Mouse (Mus musculus) thymus, adult 18-20 months (tissue): ENCODE data around the gene Foxo3.

ENCODE experiments used
- DNase-seq, 2 experiments: peaks; one replicate each; pipeline ENCODE4 v3.0.0; 2022; ENCODE audit warnings: mixed read lengths in 2 of 2

Gene Foxo3

DNA sequence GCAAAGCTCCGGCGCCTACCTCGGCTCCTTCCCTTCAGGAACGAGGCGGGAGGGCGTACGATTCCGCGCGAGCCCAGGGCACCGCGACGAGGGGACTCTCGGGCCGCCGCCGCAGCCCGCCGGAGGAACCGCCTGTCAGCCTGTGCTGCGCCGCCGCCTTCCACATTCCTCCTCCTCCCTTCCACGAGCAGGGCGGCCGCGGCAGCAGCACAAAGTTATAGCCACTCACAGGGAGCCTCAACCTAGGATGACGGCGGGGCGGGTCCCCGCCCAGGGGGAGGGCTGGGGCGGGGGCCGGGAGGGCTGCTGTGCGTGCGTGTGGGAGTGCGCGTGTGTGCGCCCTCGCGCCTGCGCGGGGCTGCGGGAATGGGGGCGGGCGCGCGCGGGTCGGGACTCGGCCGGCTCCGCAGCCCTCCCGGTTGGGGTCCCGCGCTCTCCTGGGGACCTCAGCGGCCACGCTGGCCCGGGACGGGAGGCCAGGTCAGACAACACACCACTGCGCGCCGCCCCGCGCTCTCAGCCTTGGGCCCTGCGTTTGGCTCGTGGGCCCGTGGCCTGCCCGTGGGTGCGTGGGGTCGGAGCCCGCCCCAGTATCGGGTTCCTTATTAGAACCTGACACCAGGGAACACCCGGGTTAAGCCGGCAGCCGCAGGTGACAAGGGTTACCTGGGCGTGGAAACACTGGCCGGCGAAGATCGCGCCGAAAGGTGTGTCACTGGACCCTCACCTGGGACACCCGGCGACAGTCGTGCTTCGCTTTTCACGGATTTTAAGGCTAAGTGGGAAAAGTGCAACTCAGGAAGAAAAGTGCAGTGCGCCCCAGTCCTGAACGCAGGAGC lies at the start of gene Foxo3:
Gene Foxo3 (minus strand): TSS at position 249 of the 839 bp plus-strand sequence.
- DNase-seq: peak; percentile 84 to 85

DNA sequence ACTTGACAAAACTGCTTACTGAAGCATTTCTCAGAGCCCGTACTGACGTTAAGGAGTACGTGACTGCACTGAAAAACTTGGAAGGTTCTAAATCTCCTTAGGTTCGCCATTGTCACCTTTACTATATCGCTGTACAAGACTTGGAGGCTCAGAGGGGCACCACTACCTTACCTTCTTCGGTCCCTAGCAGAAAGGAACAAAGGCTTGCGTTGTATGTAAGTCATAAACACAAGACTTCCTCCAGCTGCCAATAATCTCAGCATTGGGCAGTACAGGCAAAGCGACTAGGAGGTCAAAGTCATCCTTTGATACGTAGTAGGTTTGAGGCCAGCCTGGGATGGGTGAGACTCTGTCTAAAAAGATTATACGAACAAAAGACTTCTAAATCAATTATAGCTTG lies 48.8 kb upstream of the Foxo3 start:
- no peak for DNase-seq

DNA sequence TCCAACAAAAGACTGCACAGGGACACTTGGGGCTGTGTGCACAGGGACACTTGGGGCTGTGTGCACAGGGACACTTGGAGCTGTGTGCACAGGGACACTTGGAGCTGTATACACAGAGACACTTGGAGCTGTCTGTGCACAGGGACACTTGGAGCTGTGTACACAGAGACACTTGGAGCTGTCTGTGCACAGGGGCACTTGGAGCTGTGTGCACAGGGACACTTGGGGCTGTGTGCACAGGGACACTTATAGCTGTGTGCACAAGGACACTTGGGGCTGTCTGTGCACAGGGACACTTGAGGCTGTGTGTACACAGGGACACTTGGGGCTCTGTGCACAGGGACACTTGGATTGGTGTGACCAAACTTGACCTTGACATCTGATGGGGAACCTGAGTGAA lies 47.4 kb upstream of the Foxo3 start:
- DNase-seq: no peak

DNA sequence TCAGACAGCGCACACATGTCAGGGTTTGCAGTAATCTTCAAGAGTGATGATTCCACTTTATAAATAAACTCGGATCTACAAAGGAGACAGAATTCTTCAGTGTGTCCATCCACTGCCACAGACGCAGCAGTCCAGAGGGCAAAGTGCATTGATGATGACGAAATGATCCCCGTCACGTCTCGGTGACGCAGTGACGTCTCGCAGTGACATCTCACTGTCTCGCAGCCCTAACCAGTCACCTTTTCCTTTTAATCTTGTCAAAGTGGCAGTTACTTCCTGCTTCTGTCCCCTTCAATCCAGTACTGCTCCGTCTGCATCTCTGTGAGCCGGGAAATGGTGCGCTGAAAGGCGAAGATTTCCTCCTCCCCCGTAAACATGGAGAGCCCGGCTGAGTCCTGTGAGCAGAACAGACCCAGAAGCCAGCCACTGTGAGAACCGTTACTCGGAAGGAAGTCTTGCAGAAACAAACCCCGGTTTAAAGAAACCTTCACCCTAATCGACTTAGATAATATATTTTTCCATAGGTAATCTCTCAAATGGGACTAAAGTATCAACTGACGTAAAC lies 36.7 kb upstream of the Foxo3 start:
- no peak for DNase-seq

DNA sequence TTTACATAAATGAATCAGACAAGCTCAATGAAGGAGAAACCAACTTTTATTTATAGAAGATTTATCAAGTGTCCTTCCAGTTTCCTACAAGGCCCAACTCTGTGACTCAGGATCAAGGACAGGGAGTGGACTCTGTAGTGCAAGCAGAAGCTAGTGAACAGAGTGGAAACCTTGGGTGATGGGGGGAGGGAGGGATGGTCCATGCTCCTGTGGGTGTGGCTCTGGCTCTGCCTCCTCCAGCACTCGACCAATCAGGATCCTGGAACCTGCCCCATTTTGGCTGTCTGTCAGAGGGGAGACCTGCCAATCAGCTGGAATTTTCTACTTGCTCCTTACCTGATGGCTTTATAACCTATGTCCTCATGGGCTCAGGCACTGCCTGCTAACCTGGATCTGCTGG lies 36.0 kb upstream of the Foxo3 start:
- DNase-seq: no peak

DNA sequence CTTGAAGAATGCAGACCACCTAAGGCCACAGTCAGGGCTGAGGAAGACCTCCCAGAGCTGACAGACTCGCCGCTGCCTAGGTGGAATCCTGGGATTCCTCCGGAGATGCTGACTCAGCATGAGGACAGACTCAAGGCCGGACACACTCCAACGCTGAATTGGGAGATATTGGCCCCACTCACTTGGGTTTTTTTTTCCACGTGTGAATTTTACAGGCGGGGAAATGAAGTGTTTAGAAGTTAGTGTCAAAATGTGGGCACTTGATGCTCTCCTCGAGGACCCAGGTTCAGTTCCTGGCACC lies 32.1 kb upstream of the Foxo3 start:
- DNase-seq: no peak

DNA sequence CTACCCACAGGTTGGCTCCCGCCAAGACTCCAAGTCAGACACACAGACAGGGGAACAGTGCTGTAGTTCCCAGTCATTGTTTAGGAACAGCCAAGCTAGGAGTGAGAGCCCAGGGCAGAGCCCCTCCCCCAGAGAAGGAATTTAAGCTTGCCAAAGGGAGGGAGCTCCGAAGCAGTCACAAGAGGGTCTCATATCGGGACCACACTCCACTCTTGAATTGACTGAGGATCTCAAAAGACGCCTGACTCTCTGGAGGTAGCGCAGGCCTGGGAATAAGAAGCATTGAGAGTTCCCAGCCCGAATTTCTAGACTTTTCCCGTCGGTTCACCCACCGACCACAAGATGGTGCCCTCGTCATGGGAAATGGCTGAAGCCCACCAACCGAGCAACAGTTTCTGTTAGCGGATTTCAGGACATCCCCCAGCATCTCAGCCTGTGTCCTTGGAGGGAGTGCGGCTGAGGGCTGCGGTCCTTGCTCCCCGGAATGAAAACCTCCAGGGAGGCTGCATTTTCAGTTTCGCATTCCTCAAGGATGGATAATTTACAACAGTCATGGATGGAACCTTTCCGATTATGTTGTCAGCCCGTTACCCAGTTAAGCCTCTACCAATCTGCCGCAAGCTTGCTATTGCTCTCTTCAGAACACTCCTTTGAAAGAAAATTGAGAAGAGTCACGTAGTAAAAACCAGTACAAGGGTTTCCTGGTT lies 31.6 kb upstream of the Foxo3 start:
- DNase-seq: peak; percentile 30 to 39

DNA sequence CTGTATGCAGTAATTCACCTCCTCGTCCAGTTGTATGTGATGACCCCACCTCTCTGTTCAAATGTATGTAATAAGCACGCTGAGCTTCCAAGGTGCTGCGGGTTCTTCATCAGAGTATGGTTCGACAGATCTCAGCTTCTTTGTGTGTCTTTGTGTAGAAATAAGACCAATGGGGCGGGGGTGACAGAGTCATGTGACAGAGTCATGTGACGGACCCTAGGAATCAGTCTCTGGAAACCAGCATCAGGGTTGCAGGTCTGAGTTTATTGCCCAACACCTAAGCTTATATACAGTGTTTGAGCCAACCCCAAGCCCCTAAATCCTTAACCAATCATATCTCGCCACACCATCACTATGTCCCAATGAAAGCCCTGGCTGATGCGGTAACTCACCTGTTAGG lies 29.9 kb upstream of the Foxo3 start:
- DNase-seq: no peak

DNA sequence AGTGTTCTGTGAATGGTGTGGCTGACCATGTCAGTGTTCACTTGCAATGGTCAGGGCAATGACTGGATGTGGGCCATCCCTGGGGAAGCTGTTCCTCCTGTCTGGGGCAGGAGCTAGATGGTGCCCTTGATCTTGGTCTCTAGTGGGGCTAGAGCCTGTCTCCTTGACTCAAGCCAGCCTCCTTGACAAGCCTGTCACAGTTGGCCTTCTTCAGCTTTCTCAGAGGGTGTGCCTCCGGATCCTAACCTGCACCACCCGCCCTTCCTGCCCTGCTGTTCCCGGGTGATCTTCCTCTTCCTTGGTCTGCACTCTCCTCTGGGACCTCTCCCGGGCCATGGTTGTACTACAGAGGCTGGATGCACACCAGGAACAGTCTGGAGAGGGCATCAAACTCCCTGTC lies 24.2 kb upstream of the Foxo3 start:
- DNase-seq: no peak

DNA sequence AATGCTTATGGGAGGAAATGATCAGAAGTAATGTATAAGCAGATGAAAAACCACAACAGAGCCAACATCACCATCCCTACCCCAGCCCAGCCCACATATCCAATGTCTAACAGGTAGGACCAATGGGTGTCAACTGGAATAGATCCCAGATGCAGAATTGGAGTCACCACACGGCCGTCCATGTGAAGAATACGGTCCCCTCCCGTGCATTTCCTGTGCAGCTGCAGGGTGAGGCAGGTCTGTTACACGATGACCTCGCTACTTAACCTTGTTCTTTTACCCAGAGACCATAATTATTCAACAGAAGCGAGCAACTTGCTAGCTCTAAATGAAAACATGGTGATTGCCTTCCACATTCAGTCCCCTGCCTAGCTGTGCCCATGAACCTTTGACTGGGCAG lies 23.4 kb upstream of the Foxo3 start:
- no peak for DNase-seq

DNA sequence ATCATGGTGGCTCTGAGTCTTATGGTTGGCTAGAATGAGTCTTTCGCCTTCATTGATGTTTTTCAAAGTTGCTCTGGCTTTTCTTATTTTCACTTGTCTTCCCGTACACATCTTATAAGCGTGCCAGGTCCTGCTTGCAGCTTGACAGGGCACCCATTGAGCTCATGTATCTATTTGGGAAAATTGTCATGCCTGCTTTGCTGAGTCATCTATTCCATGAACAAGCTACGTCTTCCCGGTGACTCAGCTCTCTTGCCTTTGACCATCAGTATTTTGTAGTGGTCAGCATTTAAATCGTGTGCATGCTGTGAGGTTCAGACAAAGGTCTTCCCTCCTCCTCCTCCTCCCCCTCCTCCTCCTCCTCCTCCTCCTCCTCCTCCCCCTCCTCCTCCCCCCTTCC lies 22.9 kb upstream of the Foxo3 start:
- no peak for DNase-seq

DNA sequence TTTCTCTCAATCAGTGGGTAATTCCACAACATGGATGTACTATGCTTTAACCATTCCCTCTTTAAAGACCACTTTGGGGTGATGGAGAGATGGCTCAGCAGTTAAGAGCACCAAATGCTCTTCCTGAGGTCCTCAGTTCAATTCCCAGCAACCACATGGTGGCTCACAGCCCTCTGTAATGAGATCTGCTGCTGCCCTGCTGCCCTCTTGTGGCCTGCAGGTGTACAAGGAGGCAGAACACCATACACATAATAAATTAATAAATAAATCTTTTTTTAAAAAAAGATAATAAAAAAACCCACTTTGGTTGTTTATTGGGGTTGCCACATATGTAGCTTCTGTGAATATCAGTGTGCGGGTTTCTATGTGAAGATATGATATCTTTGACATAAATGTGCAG lies 21.4 kb upstream of the Foxo3 start:
- no peak for DNase-seq

DNA sequence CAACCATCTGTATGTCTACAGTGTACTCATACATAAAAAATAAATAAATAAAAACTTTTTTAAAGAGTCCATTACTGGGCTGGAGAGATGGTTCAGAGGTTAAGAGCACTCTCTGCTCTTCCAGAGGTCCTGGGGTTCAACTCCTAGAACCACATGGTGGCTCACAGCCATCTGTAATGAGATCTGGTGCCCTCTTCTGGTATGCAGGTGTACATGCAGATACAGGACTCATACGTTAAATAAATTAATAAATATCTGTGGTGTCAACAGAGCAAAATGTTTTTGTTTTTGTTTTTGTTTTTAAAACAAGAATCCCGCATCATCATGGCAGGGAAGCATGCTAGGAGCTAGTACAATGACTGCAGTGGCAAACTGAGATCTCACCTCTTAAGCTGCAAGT lies 20.6 kb upstream of the Foxo3 start:
- DNase-seq: no peak

DNA sequence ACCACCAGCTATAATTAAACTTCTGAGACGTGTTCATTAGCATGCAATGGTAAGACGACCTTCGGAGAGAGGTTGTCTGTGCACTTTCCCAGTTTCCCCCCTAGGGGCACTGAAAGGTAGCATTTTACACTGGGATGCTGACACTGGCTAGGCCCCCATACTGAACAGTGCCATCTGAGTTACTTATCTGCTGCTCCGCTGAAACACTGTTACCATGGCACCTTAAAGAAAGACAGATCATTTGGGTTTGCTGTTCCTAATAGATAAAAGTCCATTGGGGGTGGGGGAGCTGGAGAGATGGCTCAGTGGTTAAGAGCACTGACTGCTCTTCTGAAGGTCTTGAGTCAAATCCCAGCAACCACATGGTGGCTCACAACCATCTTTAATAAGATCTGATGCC lies 20.0 kb upstream of the Foxo3 start:
- no peak for DNase-seq

DNA sequence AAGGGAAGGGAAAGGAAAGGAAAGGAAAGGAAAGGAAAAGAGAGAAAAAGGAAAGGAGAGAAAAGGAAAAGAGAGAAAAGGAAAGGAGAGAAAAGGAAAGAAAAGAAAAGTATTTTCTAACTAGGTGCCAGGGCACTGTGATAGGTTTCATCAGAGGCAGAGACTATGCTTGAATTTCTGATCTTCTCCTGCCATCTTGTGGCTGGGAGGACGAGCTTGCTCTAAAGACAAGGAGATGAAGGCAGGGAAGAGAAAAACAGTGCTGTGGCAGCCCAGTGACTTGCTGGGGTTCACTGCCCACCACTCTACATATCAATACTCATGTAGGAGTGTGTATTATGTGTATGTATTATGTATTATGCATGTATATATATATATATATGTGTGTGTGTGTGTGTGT lies 18.5 kb upstream of the Foxo3 start:
- DNase-seq: no peak

DNA sequence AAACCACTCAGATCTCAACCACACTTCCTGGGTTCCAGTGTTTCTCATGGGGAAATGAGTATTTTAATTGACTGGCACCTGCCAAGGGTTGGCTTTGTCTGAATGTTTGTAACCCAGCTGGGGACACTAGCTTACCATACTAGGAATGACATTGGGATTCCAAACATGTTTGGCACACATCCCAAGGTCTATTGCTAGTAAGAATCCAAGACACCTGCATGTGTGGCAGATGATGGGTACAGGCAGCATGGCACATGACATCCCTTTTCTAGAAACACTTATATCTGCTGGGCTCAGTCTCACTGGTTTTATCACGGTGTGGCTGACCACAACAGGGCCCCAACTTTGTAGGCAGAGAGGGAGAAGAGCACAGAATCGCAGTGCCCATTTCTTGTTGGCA lies 17.8 kb upstream of the Foxo3 start:
- no peak for DNase-seq

DNA sequence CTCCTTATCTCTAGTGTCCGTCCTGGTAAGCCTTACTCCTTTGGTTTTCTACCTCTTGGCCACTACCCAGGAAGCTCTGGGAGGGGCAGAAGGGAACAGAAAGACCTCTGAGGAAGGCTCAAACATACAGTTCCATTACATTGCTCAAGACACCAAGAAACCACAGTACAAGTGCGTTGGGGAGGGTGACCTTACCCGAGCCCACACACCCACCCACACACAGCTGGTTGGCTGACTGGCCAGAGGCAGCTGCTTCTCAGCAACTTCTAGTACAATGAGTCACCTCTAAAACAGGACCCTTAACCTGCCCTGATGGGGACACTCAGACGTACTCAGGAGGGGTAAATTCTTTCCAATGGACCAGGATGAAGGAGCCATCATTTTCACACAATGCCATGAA lies 17.3 kb upstream of the Foxo3 start:
- no peak for DNase-seq

DNA sequence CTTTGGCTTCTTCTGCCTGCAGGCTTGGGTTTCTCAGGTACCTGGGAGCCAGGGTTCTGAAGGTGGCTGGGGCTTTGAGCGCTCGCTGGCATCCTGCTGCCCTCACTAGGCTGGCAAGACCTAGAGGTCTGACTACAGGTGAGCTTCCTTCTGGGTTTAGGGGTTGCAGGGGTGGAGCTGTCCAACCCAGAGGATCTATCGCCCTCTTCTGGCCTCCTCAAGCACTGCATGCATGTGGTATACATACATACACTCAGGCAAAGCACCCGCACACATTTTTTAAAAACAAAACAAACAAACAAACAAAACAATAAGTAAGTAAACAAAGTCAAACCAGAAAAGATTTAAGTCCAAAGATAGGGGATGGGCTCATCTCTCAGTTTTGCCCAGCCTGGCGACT lies 14.8 kb upstream of the Foxo3 start:
- DNase-seq: peak; percentile 30 to 50

DNA sequence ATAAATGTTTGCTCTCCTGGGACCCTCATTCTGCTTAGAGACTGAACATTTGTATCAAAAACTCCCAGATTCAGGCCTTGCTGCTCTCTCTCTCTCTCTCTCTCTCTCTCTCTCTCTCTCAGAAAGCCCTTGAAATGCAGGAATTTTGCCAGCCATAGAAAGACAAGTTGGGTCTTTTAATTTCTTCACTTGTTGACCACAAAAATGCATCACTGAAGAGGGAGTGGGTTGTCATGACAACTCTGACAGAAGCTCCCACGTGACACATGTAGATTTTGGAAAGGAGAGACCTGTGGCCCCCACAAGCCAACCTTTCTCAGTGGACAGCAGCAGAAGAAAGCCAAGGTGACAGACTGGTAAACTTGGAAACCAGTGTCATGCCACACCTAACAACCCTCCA lies 11.1 kb upstream of the Foxo3 start:
- DNase-seq: no peak

DNA sequence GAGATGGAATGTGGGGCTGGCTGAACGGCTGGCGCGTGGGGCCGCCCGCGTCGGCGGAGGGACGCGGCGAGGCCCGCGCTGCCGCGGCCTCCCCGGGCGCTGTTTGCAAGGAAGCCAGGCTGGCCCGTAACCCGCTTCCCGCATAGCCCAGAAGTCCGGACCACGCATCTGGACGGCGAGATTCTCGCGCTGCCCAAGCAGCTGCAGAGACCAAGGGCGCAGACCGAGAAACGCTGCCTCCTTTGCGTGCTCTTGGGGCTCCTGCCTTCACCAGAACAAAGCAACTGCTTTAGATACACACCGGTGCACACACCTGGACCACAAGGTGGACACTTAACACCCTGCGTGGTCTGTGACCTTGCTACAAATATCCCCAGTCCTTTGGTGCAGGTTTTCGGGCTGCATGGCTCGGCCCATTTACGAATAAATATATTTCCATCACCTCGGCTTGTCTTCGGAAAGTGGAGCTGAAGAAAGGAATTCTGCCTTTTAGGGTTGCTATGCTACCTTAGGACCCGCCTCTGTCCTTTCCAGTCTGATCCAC lies 1.8 kb upstream of the Foxo3 start:
- DNase-seq: no peak

DNA sequence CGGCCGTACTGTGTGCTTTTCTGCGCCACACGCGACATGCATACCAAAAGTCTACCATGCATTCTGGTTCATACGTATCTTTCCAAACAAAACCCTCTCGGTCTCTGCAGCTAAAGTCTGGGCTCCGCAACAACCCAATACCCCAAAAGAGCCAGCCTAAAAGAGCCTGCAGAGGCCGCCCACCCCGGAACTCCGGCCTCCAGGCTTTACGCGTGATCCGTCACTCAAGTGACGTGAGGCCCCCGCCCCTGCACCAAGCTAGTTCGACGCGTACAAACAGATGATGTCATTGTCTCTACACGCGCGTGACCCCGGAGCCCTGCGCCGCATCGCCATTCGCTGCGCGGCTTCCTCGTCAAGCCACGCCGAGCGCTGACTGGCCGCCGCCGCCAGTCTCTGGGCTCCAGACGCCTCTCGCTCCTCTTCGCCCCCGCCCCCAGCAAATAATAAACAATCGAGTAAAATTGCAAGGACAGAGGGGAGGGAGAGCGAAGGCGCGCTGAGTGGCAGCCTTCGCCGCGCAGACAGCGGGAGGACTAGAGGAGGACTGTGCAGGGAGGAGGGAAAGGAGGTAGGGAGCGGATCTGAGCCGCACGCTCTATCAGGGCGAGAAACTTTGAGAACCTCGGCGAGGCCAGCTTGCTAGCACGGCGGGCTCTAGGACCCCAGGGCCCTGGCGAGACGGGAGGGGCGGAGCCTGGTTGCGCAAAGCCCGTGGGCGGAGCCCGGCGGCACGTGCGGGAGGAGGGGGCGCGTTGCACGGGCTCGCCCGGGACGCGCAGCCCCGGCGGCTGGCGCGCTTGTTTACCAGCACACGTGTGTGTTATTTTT lies 1.1 kb upstream of the Foxo3 start:
- peak; percentile 97 to 98 for DNase-seq

DNA sequence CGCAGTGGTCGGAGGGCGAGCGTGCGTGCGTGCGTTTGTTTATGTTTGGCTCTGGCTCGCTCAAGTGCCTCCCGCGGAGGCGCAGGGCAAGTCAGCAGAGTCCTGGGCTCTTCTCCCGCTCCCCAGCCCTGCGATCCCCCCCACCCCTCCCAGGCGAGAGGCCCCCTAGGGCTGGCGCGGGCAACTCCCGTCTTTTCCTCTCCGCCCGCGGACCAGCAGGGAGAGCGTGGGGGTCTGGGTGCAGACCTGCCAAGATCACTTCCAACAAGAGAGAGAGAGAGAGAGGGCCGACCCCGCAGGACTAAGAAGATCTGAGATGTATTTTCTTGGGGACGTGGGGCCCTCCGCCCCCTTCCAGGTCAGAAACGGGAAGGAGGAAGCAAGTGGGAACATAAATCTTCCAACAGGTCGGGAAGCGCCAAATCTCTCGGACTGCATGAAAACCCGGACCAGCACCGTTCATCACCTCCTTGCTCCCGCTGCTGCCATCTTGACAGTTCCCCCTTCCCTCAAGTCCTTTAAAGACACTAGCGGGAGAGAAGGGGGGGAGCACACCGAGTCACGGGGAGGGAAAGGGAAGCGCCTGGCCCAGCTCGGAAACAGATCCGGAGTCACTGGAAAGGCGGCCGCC lies 569 bp downstream of the Foxo3 start:
- DNase-seq: no peak

DNA sequence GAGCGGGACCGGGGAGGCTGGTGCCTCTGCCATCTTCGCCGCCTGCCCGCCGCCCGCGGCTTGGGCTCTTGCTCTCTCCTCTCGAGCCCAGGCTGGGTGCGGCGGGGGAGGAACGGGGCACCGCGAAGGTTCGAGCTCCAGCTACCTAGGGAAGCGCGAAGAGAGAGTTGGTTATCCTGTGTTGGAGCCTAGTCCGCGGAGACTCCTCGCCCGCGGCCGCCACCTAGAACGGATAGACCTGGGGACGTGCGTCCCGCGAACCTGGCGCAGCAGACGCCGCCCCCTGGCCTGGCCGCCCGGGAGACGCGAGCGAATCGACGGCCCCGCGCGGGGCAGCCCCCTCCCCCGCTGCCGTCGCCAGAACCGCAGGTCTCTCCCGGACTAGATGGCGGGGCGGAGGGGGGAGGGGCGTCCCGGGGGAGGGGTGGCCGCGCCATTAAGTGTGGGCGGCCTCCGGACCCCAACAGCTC lies 1.1 kb downstream of the Foxo3 start:
- DNase-seq: peak; percentile 55 to 59
